Mouse (Mus musculus): Measurements from ENCODE around the gene Fcnb.

GRCm38 (mm10) chr2:28126763-28127438 is 42.2 kb upstream of the Fcnb start:
- TF ChIP-seq GATA1 (IDR thresholded peaks at IDR 0.05; ENCODE audit: borderline replicate concordance, low read length): no peak
- no peak for TF ChIP-seq FLI1 (IDR thresholded peaks at IDR 0.05; ENCODE audit: low read length)

Measured in megakaryocyte, embryonic 14.5 days (primary cell).